Comparison of ENCODE assay signal across 10 mouse cellular contexts in genomic region chr2:69712171-69712570, GRCm38 (mm10). TPM values are rescaled to one million over a fixed set of nuclear protein-coding genes. Genes with fewer than 3 reads are reported as not detected.
A peak's percentile ranks its signal among the peaks of the same experiment; 100 is the strongest.
DNase-seq lines count a peak whose midpoint lies in the region; ATAC-seq and TF ChIP-seq lines count a peak whose summit lies in the region.
"Had no signal": no experiment of that assay in that cellular context is flagged by ENCODE, and none has a peak within 500 bp of the region (broad histone marks: within the 10 kb centered on the region; RNA-seq: fewer than 3 reads in every experiment).

No protein-coding gene starts in this region.

- H3K27me3 ChIP-seq in embryonic facial prominence, embryonic 13.5 days: 0 out of 2 replicates have a peak, but pooled peaks cover 6% of the 10 kb centered on the region
- H3K27me3 ChIP-seq in embryonic facial prominence, embryonic 10.5 days (replicated peaks; ENCODE audit: low read depth, poor library complexity, severe bottlenecking): no peaks in the 10 kb centered on the region

- H3K4me3 ChIP-seq in embryonic facial prominence, embryonic 13.5 days: no peak overlapping the region
- no peak overlapping the region for H3K4me3 ChIP-seq in embryonic facial prominence, embryonic 10.5 days
- H3K4me3 ChIP-seq in bone marrow macrophage, adult 2 months (ENCODE audit: insufficient read depth, low read length): peak overlapping the region; percentile 35

- H3K36me3 ChIP-seq in embryonic facial prominence, embryonic 13.5 days: peaks cover 3% of the 10 kb centered on the region; the same call in 1 of the 2 replicates
- H3K36me3 ChIP-seq in embryonic facial prominence, embryonic 10.5 days (replicated peaks): peaks cover 24% of the 10 kb centered on the region

- peak overlapping the region; percentile 77 for H3K4me2 ChIP-seq in embryonic facial prominence, embryonic 13.5 days

- no peak for TF ChIP-seq POLR2A in bone marrow macrophage, adult 2 months (IDR thresholded peaks at IDR 0.05; ENCODE audit: borderline replicate concordance, low read depth, low read length)

- intact Hi-C loops in left cerebral cortex, postnatal 14 days (cut with DNase I): no loop called here
- intact Hi-C loops in left cerebral cortex, postnatal 4 days (cut with DNase I): no loop called here

- no peak for TF ChIP-seq CTCF in bone marrow macrophage, adult 2 months (IDR thresholded peaks at IDR 0.05; ENCODE audit: low read depth, low read length)

- H3K9me3 ChIP-seq in embryonic facial prominence, embryonic 13.5 days: no peaks in the 10 kb centered on the region
- no peaks in the 10 kb centered on the region for H3K9me3 ChIP-seq in embryonic facial prominence, embryonic 10.5 days
- H3K9me3 ChIP-seq: G1E had no signal

- no peak for DNase-seq in embryonic facial prominence, embryonic 10.5 days (ENCODE audit: low spot score)
- DNase-seq in left cerebral cortex, postnatal 14 days (ENCODE audit: low spot score in 2 of 2): peak; percentile 14 to 19
- no peak for DNase-seq in left cerebral cortex, postnatal 4 days
- DNase-seq in kidney, postnatal 14 days: peak; percentile 10
- DNase-seq in thymus, postnatal 14 days: no peak
- DNase-seq: cerebellum, postnatal 36 days had no signal

- 89% methylated on average over 14 of the region's 14 CpGs for WGBS in embryonic facial prominence, embryonic 13.5 days
- WGBS in embryonic facial prominence, embryonic 10.5 days: 92% methylated on average over 14 of the region's 14 CpGs

- no peak for ATAC-seq in embryonic facial prominence, embryonic 13.5 days (ENCODE audit: insufficient number of reproducible peaks, insufficient read depth, low FRiP score, low TSS enrichment, low read depth)
- ATAC-seq in monocyte, adult 5-6 weeks (replicated peaks; ENCODE audit: insufficient number of reproducible peaks, low FRiP score, low TSS enrichment, poor library complexity, severe bottlenecking): no peak

- 0 out of 2 replicates have a peak, but pooled peaks cover 3% of the 10 kb centered on the region for H3K4me1 ChIP-seq in embryonic facial prominence, embryonic 13.5 days
- peaks cover 7% of the 10 kb centered on the region for H3K4me1 ChIP-seq in embryonic facial prominence, embryonic 10.5 days
- peaks cover 3% of the 10 kb centered on the region for H3K4me1 ChIP-seq in bone marrow macrophage, adult 2 months (ENCODE audit: control insufficient read depth, insufficient read depth, low read length)

- H3K9ac ChIP-seq in embryonic facial prominence, embryonic 13.5 days: no peak overlapping the region

- no peak overlapping the region for H3K27ac ChIP-seq in embryonic facial prominence, embryonic 13.5 days
- no peak overlapping the region for H3K27ac ChIP-seq in embryonic facial prominence, embryonic 10.5 days (replicated peaks)
- H3K27ac ChIP-seq in bone marrow macrophage, adult 2 months (ENCODE audit: insufficient read depth, low read depth, low read length): no peak overlapping the region

RNA-seq across cellular contexts. Expression of gene Fastkd1, which starts 1.1 kb away (rescaled TPM):
- polyA plus RNA-seq in embryonic facial prominence, embryonic 13.5 days (2015; fragmentation: Nextera tagmentation; extraction: Ambion mirVana): 11.2 and 12.6 TPM in 2 replicates
- 14.4 and 16.3 TPM in 2 replicates for polyA plus RNA-seq in embryonic facial prominence, embryonic 10.5 days (2016; fragmentation: Nextera tagmentation; extraction: Ambion mirVana)
- total RNA-seq in left cerebral cortex, postnatal 14 days (2021): 10 to 100 TPM; 16.1 to 17.2 TPM
- total RNA-seq in left cerebral cortex, postnatal 4 days (2021): 10 to 100 TPM; 23.7 to 23.9 TPM
- 6.0 and 6.8 TPM in 2 replicates for polyA plus RNA-seq in bone marrow macrophage, adult 2 months (2012; ENCODE audit: insufficient read depth, insufficient read length, missing spikeins)
- 3.7 to 6.9 TPM (median 4.7 TPM) in 3 replicates for total RNA-seq in monocyte, adult 5-6 weeks (2017)

RNA-seq across cellular contexts. Expression of gene Ppig, which starts 10.2 kb away (rescaled TPM):
- 179 and 195 TPM in 2 replicates for polyA plus RNA-seq in embryonic facial prominence, embryonic 13.5 days (2015; fragmentation: Nextera tagmentation; extraction: Ambion mirVana)
- 131 and 145 TPM in 2 replicates for polyA plus RNA-seq in embryonic facial prominence, embryonic 10.5 days (2016; fragmentation: Nextera tagmentation; extraction: Ambion mirVana)
- 10 to 100 TPM; 53.0 to 54.3 TPM for total RNA-seq in left cerebral cortex, postnatal 14 days (2021)
- 10 to 100 TPM; 66.8 to 68.0 TPM for total RNA-seq in left cerebral cortex, postnatal 4 days (2021)
- polyA plus RNA-seq in bone marrow macrophage, adult 2 months (2012; ENCODE audit: insufficient read depth, insufficient read length, missing spikeins): 134 and 138 TPM in 2 replicates
- total RNA-seq in monocyte, adult 5-6 weeks (2017): 97.7 to 171 TPM (median 114 TPM) in 3 replicates

RNA-seq across cellular contexts. Expression of gene Klhl41, which starts 42.3 kb away (rescaled TPM):
- polyA plus RNA-seq in embryonic facial prominence, embryonic 13.5 days (2015; fragmentation: Nextera tagmentation; extraction: Ambion mirVana): 2.4 and 3.2 TPM in 2 replicates
- 0.39 and 0.40 TPM in 2 replicates for polyA plus RNA-seq in embryonic facial prominence, embryonic 10.5 days (2016; fragmentation: Nextera tagmentation; extraction: Ambion mirVana)
- total RNA-seq in left cerebral cortex, postnatal 14 days (2021): 1 to 10 TPM; 1.6 to 1.9 TPM
- total RNA-seq in left cerebral cortex, postnatal 4 days (2021): under 1 TPM; 0.58 to 0.66 TPM
- polyA plus RNA-seq in bone marrow macrophage, adult 2 months (2012; ENCODE audit: insufficient read depth, insufficient read length, missing spikeins): not detected in 2 replicates
- total RNA-seq in monocyte, adult 5-6 weeks (2017): not detected in 3 replicates
- total RNA-seq: G1E had no signal
- polyA plus RNA-seq: G1E had no signal

Comparison
In these comparisons a context has a peak if more than half of its experiments do, and no peak if none do; other contexts are left out.
1. DNase-seq: peak in left cerebral cortex, postnatal 14 days (2 of 2) and kidney, postnatal 14 days (single experiment); none in embryonic facial prominence, embryonic 10.5 days (single experiment), left cerebral cortex, postnatal 4 days (single experiment) and thymus, postnatal 14 days (single experiment).